Mouse (Mus musculus) thymus, postnatal 14 days (tissue): ENCODE measurements around the gene Fbxw26.
"Not testable (repeated sequence)": the region's sequence is repeated elsewhere in the genome, so short reads cannot be mapped to it uniquely, and the experiment has no call there.

Source experiments
- DNase-seq: peaks from one replicate; pipeline ENCODE4 v3.0.0; 2021

Gene Fbxw26

DNA sequence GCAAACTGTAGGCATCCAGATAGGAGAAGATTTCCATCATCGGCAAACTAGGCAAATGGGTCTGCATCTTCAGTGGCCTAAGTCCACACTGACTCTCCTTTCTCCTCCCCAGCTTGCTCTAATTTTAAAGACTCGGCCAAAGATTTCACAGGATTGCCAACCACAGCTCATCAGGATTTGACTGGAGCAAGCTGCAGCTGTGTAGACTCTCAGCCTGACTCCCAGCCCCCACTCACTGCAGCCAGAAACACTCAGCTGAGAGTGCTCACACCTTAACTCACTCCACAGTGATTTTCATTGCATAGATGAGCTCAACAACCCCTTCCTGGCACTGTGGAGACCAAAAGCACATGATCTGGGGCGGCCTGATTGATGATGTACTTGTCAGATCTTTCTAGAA lies at the start of gene Fbxw26:
TSS of gene Fbxw26 (minus strand) at position 101 of the 400 bp plus-strand sequence.
- not testable (repeated sequence) for DNase-seq

DNA sequence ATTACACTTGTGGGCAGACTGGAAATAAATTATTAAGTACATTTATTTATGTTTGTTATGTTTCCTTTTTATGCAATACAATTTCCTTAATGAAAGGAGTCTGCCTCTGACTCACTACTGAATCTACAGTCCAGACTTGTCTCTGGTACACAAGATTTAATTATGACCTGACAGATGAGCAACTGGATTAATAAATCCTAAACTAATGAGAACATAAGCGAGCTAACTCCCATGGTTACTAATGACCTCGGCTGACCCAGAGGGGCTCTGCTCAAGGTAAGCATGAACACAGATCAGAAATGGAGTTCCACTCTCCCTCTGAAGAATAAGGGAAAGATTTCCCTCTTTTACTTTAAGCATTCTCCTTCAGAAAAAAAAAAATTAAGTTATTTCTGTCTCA lies 49.3 kb upstream of the Fbxw26 start:
- DNase-seq: no peak

DNA sequence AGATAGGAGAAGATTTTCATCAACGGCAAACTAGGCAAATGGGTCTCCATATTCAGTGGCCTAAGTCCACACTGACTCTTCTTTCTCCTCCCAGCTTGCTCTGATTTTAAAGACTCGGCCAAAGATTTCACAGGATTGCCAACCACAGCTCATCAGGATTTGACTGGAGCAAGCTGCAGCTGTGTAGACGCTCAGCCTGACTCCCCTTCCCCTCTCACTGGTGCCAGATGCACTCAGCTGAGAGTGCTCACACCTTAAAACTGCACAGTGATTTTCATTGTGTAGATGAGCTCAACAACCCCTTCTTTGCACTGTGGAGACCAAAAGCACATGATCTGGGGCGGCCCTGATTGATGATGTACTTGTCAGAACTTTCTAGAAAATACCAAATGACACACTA lies 44.7 kb upstream of the Fbxw26 start, which contains the start of gene Fbxw27:
TSS of gene Fbxw27 (minus strand) at position 101 of the 400 bp plus-strand sequence.
- not testable (repeated sequence) for DNase-seq

DNA sequence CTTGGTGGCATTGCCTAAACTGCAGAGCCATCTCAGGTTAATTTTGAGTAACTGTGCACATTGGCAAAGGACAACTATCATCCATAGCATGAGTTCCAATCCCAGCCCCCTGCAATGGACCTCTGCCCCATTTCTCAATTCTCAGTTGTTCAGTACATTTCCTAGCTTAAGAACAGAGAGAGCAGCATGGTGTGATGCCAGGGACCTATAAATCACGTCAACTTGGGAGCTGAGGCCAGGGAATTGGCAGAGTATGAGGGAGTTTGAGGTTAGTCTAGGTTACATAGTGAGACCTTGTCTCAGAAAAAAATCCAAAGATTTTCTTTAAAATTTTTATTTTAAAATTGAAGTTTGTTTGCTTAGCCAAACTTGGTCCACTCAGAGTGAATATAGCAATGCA lies 21.0 kb upstream of the Fbxw26 start:
- DNase-seq: not testable (repeated sequence)

DNA sequence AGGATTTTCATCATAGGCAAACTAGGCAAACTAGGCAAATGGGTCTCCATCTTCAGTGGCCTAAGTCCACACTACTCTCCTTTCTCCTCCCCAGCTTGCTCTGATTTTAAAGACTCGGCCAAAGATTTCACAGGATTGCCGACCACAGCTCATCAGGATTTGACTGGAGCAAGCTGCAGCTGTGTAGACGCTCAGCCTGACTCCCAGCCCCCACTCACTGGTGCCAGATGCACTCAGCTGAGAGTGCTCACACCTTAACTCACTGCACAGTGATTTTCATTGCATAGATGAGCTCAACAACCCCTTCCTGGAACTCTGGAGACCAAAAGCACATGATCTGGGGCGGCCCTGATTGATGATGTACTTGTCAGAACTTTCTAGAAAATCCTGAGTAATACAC lies 43.3 kb downstream of the Fbxw26 start, which contains the start of gene Fbxw18:
TSS of gene Fbxw18 (minus strand) at position 101 of the 400 bp plus-strand sequence.
- not testable (repeated sequence) for DNase-seq

DNA sequence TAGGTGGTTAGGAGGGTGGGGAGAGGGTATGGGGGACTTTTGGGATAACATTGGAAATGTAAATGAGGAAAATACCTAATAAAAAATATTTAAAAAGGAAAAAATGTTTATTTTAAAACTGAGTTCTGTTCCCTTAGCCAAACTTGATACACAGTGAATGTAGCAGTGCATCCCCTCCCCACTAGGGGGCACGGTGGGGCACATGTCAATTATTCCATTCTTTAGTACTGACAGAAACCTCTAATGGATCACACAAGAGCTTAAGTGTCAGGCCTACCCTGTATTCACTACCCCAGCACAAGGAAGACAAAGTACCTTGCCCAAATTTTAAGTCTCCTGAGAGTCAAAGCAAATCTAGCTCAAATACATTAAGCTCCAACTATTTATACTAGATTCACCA lies 60.6 kb downstream of the Fbxw26 start:
- DNase-seq: peak; percentile 31
